Mouse (Mus musculus) limb, embryonic 14.5 days (tissue): Measurements from ENCODE around the gene Srgap2. TPM values are rescaled to one million over a fixed set of nuclear protein-coding genes. Genes with fewer than 3 reads are reported as not detected.

Experiments
- ATAC-seq: fragments of 200-750 bp; cut with Nextera tagmentation; 2 replicates; pipeline ENCODE4 v1.8.0; 2017; ENCODE audit warnings: low read depth, moderate number of reproducible peaks, moderate TSS enrichment; ENCODE audit not compliant: low FRiP score
- DNase-seq: peaks from one replicate; pipeline ENCODE4 v3.0.0-alpha.2; 2015; ENCODE audit warnings: low spot score
- H3K27ac ChIP-seq: fragments of 300-500 bp; sonication (generic); replicated peaks from 2 replicates; pipeline ENCODE4 v1.5.1; 2014; ENCODE audit warnings: low read depth, mild to moderate bottlenecking, low read length, moderate library complexity, mixed read lengths
- H3K27me3 ChIP-seq: fragments of 300-500 bp; sonication (generic); 2 replicates; pipeline ENCODE4 v1.6.1; 2014; ENCODE audit warnings: low read length, mixed read lengths; ENCODE audit not compliant: control insufficient read depth, insufficient read depth
- H3K36me3 ChIP-seq: fragments of 300-500 bp; sonication (generic); 2 replicates; pipeline ENCODE4 v1.6.1; 2014; ENCODE audit warnings: mild to moderate bottlenecking, low read length, moderate library complexity, mixed read lengths; ENCODE audit not compliant: control insufficient read depth, insufficient read depth
- H3K4me1 ChIP-seq: fragments of 300-500 bp; sonication (generic); 2 replicates; pipeline ENCODE4 v1.6.1; 2014; ENCODE audit warnings: antibody characterized with exemption, low read length, mixed read lengths; ENCODE audit not compliant: control insufficient read depth, insufficient read depth
- H3K4me2 ChIP-seq: fragments of 300-500 bp; sonication (generic); replicated peaks from 2 replicates; pipeline ENCODE4 v1.6.1; 2014; ENCODE audit warnings: low read depth, mild to moderate bottlenecking, low read length, moderate library complexity; ENCODE audit not compliant: severe bottlenecking
- H3K4me3 ChIP-seq: fragments of 300-500 bp; sonication (generic); replicated peaks from 2 replicates; pipeline ENCODE4 v1.5.1; 2014; ENCODE audit warnings: low read length
- H3K9ac ChIP-seq: fragments of 300-500 bp; sonication (generic); 2 replicates; pipeline ENCODE4 v1.6.1; 2014; ENCODE audit warnings: mild to moderate bottlenecking, low read depth, low read length, moderate library complexity; ENCODE audit not compliant: severe bottlenecking
- H3K9me3 ChIP-seq: fragments of 300-500 bp; sonication (generic); 2 replicates; pipeline ENCODE4 v1.6.1; 2016; ENCODE audit warnings: low read length; ENCODE audit not compliant: control insufficient read depth
- POLR2A ChIP-seq: fragments of 200-500 bp; IDR thresholded peaks from 2 replicates; pipeline ENCODE4 v1.8.0; 2012; ENCODE audit warnings: inconsistent platforms, mild to moderate bottlenecking, moderate library complexity, borderline replicate concordance; ENCODE audit not compliant: insufficient read depth, insufficient read length; ENCODE audit errors: extremely low read depth
- WGBS: fragments of 180-500 bp; shearing (Covaris S2); extraction: QIAGEN DNeasy Blood & Tissue Kit; methylation state at CpG from one replicate; pipeline ENCODE4 v1.1.7; 2014; 5-methylcytosine and 5-hydroxymethylcytosine counted together
- polyA plus RNA-seq, 2 experiments: library from polyadenylated mRNA; depleted of rRNA in 1 of 2; stranded (reverse) in 1 of 2; unstranded in 1 of 2; fragments of >200 nt; fragmentation: Nextera tagmentation in 1 of 2; extraction: Ambion mirVana in 1 of 2; gene quantifications; 2 replicates each; pipeline versions ENCODE4 v1.2.1 to v1.2.3; 2012 to 2014

Srgap2 gene
- polyA plus RNA-seq, 2 experiments: 20.5 to 38.9 TPM

DNA sequence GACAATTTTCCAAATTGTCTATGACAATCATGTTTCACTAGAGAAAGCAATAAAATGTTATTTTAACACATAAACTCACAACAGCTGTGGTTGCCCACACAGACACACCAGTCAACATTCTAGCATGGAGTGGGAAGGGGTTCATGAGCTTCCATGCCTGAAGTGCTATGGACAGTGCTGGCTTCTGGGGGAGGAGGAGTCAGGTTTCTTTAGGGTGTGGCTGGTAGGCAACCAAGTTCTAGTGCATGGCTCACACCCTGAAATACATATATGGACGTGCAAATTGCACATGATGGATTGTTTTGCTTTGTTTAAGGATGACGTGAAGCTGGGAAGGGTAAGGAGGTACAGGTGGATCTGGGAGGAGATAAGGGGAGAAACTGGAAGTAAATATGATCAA is 72.8 kb downstream of the Srgap2 start:
- H3K4me1 ChIP-seq: 0 out of 2 replicates have a peak, but pooled peaks cover 7% of the 10 kb centered on the region
- ATAC-seq (no peak), DNase-seq (no peak)
- no peak overlapping the region for H3K4me3 ChIP-seq
- no peaks in the 10 kb centered on the region for H3K9me3 ChIP-seq
- WGBS: 64% methylated on average over 2 of the region's 2 CpGs
- H3K36me3 ChIP-seq: no peaks in the 10 kb centered on the region
- no peak for TF ChIP-seq POLR2A
- no peak overlapping the region for H3K4me2 ChIP-seq
- H3K27me3 ChIP-seq: no peaks in the 10 kb centered on the region
- H3K27ac ChIP-seq: no peak overlapping the region
- no peak overlapping the region for H3K9ac ChIP-seq

DNA sequence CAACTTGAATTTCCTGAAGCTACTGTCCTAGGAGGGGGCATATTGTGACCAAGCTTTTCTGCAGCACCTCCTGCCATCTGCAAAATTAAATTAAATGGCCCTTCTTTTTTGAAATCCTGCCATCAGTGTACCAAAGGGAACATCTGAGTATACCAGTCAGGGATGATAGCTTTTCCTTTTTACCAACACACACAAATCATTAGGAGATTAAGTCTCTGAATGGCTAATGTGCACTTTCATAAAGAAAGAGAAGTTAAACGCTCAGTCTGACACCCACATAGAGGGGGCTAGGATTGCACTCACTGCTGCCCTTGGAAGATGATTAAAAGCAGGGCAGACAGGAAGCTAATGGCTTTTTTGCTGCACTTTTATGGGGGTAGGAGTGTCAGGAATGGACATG is 73.8 kb downstream of the Srgap2 start:
- no peak for DNase-seq

GRCm38 (mm10) chr1:131448373-131448772 is 78.8 kb downstream of the Srgap2 start:
- Histone ChIP-seq H3K9me3 (no peaks in the 10 kb centered on the region), H3K4me2 (no peak overlapping the region), H3K4me1 (0 out of 2 replicates have a peak, but pooled peaks cover 4% of the 10 kb centered on the region), H3K36me3 (no peaks in the 10 kb centered on the region), H3K27ac (no peak overlapping the region), H3K27me3 (no peaks in the 10 kb centered on the region), H3K4me3 (no peak overlapping the region), H3K9ac (no peak overlapping the region)
- DNase-seq (no peak), ATAC-seq (no peak)
- 78% methylated on average over 5 of the region's 5 CpGs for WGBS
- no peak for TF ChIP-seq POLR2A

More for the DNA sequence above, 73.8 kb downstream of the Srgap2 start:
- Histone ChIP-seq H3K36me3 (no peaks in the 10 kb centered on the region), H3K27ac (no peak overlapping the region), H3K9ac (no peak overlapping the region), H3K9me3 (no peaks in the 10 kb centered on the region), H3K4me2 (no peak overlapping the region), H3K4me1 (0 out of 2 replicates have a peak, but pooled peaks cover 7% of the 10 kb centered on the region), H3K4me3 (no peak overlapping the region), H3K27me3 (no peaks in the 10 kb centered on the region)
- no peak for TF ChIP-seq POLR2A
- ATAC-seq: no peak
- WGBS: 11% methylated on average over 1 of the region's 1 CpGs

GRCm38 (mm10) chr1:131447333-131447732 is 79.8 kb downstream of the Srgap2 start:
- no peak overlapping the region for H3K9ac ChIP-seq
- no peak overlapping the region for H3K4me2 ChIP-seq
- H3K27me3 ChIP-seq: no peaks in the 10 kb centered on the region
- WGBS: 87% methylated on average over 3 of the region's 3 CpGs
- ATAC-seq: no peak
- no peaks in the 10 kb centered on the region for H3K4me1 ChIP-seq
- H3K36me3 ChIP-seq: no peaks in the 10 kb centered on the region
- no peak overlapping the region for H3K4me3 ChIP-seq
- TF ChIP-seq POLR2A: no peak
- DNase-seq: no peak
- no peak overlapping the region for H3K27ac ChIP-seq
- no peaks in the 10 kb centered on the region for H3K9me3 ChIP-seq

GRCm38 (mm10) chr1:131446577-131446976 is 80.6 kb downstream of the Srgap2 start:
- TF ChIP-seq POLR2A: no peak
- Histone ChIP-seq H3K9ac (no peak overlapping the region), H3K9me3 (no peaks in the 10 kb centered on the region)

GRCm38 (mm10) chr1:131438556-131438955 is 88.6 kb downstream of the Srgap2 start:
- H3K27me3 ChIP-seq: no peaks in the 10 kb centered on the region
- H3K4me1 ChIP-seq: peaks cover 5% of the 10 kb centered on the region; the same call in 1 of the 2 replicates
- TF ChIP-seq POLR2A: no peak
- no peaks in the 10 kb centered on the region for H3K36me3 ChIP-seq
- no peak overlapping the region for H3K9ac ChIP-seq
- no peak overlapping the region for H3K27ac ChIP-seq
- ATAC-seq (no peak), DNase-seq (no peak)
- no peak overlapping the region for H3K4me2 ChIP-seq
- 88% methylated on average over 11 of the region's 11 CpGs for WGBS
- H3K4me3 ChIP-seq: no peak overlapping the region
- no peaks in the 10 kb centered on the region for H3K9me3 ChIP-seq

More at GRCm38 (mm10) chr1:131446577-131446976, 80.6 kb downstream of the Srgap2 start:
- no peak overlapping the region for H3K4me3 ChIP-seq
- H3K4me1 ChIP-seq: no peaks in the 10 kb centered on the region
- ATAC-seq (no peak), DNase-seq (no peak)
- 93% methylated on average over 4 of the region's 4 CpGs for WGBS
- no peak overlapping the region for H3K4me2 ChIP-seq
- H3K27ac ChIP-seq: no peak overlapping the region
- no peaks in the 10 kb centered on the region for H3K36me3 ChIP-seq
- no peaks in the 10 kb centered on the region for H3K27me3 ChIP-seq
